Mouse (Mus musculus): ENCODE measurements around the gene Gm614. TPM values are rescaled to one million over a fixed set of nuclear protein-coding genes. Genes with fewer than 3 reads are reported as not detected.

Gm614 gene
- polyA plus RNA-seq, 1 experiment from 2014 or later: not detected

DNA sequence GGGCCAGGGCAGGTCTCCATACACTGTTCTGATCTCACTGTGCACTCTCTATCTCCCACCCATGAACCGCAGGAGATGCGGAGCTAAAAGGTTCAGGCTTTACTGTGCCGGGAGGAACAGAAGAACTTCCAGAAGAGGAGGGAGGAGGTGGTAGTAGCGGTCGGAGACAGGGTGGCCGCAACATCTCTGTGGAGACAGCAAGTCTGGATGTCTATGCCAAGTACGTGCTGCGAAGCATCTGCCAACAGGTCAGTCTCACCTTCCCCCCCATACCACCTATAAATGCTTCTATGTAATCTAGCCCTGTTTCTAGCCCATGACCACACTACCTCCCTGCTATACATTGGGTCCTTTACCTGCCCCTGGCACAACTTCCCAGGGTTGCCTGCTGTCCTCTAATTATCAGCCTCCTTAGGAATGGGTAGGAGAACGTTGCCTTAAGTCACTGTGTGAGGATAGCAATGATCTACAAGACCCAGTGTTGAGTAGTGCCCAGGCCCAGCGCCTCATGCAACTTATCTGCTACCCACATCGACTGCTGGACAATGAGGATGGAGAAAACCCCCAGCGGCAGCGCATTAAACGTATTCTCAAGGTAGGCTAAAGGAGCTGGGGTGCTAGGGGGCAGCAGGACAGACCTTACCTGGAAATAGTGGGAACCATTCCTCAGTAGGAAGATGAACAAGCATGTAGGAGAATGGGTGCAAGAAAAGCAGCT is 22.3 kb upstream of the Gm614 start:
- Histone ChIP-seq H3K9me3 (no peaks in the 10 kb centered on the region), H3K4me2 (no peak overlapping the region), H3K27me3 (peaks cover 11% of the 10 kb centered on the region; the same call in 1 of the 2 replicates), H3K27ac (no peak overlapping the region), H3K9ac (no peak overlapping the region), H3K4me1 (no peaks in the 10 kb centered on the region), H3K4me3 (no peak overlapping the region), H3K36me3 (peaks cover 75% of the 10 kb centered on the region)
- WGBS: 88% methylated on average over 14 of the region's 14 CpGs
- no peak for ATAC-seq (ENCODE audit: insufficient number of reproducible peaks, insufficient read depth, low FRiP score, low TSS enrichment, low read depth)

DNA sequence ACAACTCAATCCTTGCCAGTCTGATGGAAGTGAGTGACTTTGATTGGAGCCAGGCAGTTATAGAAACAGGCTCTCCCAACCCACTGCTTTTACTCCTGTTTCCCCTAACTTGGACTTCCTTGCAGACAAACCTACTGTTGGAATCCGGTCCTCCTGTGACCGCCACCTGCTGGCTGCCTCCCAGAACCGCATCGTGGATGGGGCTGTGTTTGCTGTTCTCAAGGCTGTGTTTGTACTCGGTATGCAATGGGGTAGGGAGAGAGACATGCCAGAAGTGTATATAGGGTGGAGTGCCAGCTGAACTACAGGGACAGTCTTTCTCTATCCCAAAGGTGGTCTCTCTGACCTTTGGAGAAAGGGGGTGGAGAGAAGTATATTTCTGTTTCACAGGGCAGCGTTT is 21.7 kb upstream of the Gm614 start:
- Histone ChIP-seq H3K4me1 (no peaks in the 10 kb centered on the region), H3K27ac (no peak overlapping the region), H3K36me3 (peaks cover 73% of the 10 kb centered on the region), H3K9ac (no peak overlapping the region), H3K27me3 (peaks cover 11% of the 10 kb centered on the region; the same call in 1 of the 2 replicates), H3K4me2 (no peak overlapping the region), H3K9me3 (no peaks in the 10 kb centered on the region), H3K4me3 (no peak overlapping the region)
- WGBS: 29% methylated on average over 6 of the region's 6 CpGs
- ATAC-seq (ENCODE audit: insufficient number of reproducible peaks, insufficient read depth, low FRiP score, low TSS enrichment, low read depth): no peak

- no peak overlapping the region for H3K4me2 ChIP-seq
- no peaks in the 10 kb centered on the region for H3K4me1 ChIP-seq
- peaks cover 4% of the 10 kb centered on the region; the same call in 1 of the 2 replicates for H3K27me3 ChIP-seq
- WGBS: 77% methylated on average over 6 of the region's 6 CpGs
- H3K4me3 ChIP-seq: no peak overlapping the region
- no peak for ATAC-seq (ENCODE audit: insufficient number of reproducible peaks, insufficient read depth, low FRiP score, low TSS enrichment, low read depth)
- no peaks in the 10 kb centered on the region for H3K9me3 ChIP-seq
- no peak overlapping the region for H3K27ac ChIP-seq
- H3K9ac ChIP-seq: no peak overlapping the region
- H3K36me3 ChIP-seq: peaks cover 67% of the 10 kb centered on the region
These were observed 19.0 kb upstream of the Gm614 start for GRCm38 (mm10) chrX:101282813-101283212.

GRCm38 (mm10) chrX:101273875-101274738 is 10.3 kb upstream of the Gm614 start, which contains the start of gene Med12:
Med12 (plus strand) TSS chrX:101274030.
- peaks cover 21% of the 10 kb centered on the region for H3K36me3 ChIP-seq
- peak within 1 kb of the TSS; percentile 56 for H3K4me2 ChIP-seq
- WGBS: 27% methylated on average over 50 of the region's 54 CpGs
- no peaks in the 10 kb centered on the region for H3K4me1 ChIP-seq
- H3K4me3 ChIP-seq: peak within 1 kb of the TSS; percentile 56
- H3K27me3 ChIP-seq: peaks cover 17% of the 10 kb centered on the region; the same call in 1 of the 2 replicates
- H3K9me3 ChIP-seq: no peaks in the 10 kb centered on the region
- ATAC-seq (ENCODE audit: insufficient number of reproducible peaks, insufficient read depth, low FRiP score, low TSS enrichment, low read depth): peak; percentile 97
- H3K27ac ChIP-seq: peak within 1 kb of the TSS; percentile 73
- peak within 1 kb of the TSS; percentile 77 for H3K9ac ChIP-seq

DNA sequence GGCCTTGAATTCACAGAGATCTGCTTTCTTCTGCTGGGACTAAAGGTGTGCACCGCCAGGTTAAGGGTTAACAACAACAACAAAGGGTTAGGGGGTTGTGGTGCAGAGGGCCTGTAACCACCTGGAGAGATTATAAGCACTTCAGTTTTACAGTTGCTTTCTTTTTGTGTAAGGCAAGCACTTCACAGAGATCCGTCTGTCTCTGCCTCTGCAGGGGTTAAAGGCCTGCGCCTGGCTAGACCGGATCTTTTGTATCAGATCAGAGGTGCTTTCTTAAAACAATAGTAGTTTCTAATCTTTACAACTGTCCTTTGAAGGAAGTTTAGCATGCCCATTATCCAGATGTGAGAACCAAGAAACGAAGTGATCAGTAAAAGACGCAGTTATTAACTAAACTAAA is 9.6 kb upstream of the Gm614 start:
- H3K36me3 ChIP-seq: peaks cover 16% of the 10 kb centered on the region
- H3K4me3 ChIP-seq: peak overlapping the region; percentile 56
- H3K9me3 ChIP-seq: no peaks in the 10 kb centered on the region
- ATAC-seq (ENCODE audit: insufficient number of reproducible peaks, insufficient read depth, low FRiP score, low TSS enrichment, low read depth): no peak
- 22% methylated on average over 6 of the region's 6 CpGs for WGBS
- no peaks in the 10 kb centered on the region for H3K4me1 ChIP-seq
- H3K27ac ChIP-seq: peak overlapping the region; percentile 73; the same call in 1 of the 2 replicates
- peaks cover 18% of the 10 kb centered on the region; the same call in 1 of the 2 replicates for H3K27me3 ChIP-seq
- peak overlapping the region; percentile 77 for H3K9ac ChIP-seq
- peak overlapping the region; percentile 56 for H3K4me2 ChIP-seq

- no peak for ATAC-seq (ENCODE audit: insufficient number of reproducible peaks, insufficient read depth, low FRiP score, low TSS enrichment, low read depth)
- 52% methylated on average over 3 of the region's 3 CpGs for WGBS
- H3K9ac ChIP-seq: no peak within 1 kb of the TSS
- no peak within 1 kb of the TSS for H3K4me3 ChIP-seq
- peaks cover 18% of the 10 kb centered on the region; the same call in 1 of the 2 replicates for H3K27me3 ChIP-seq
- 0 out of 2 replicates have a peak, but pooled peaks cover 5% of the 10 kb centered on the region for H3K4me1 ChIP-seq
- H3K4me2 ChIP-seq: no peak within 1 kb of the TSS
- no peak within 1 kb of the TSS for H3K27ac ChIP-seq
- no peaks in the 10 kb centered on the region for H3K9me3 ChIP-seq
- no peaks in the 10 kb centered on the region for H3K36me3 ChIP-seq
These were observed 4.9 kb upstream of the Gm614 start, which contains the start of gene Gm20489 for GRCm38 (mm10) chrX:101268755-101269124. Gm20489 (minus strand) TSS chrX:101269023.

GRCm38 (mm10) chrX:101268025-101268754 is 4.4 kb upstream of the Gm614 start, which contains the start of gene Il2rg:
Il2rg (minus strand) TSS chrX:101268255.
- 67% methylated on average over 5 of the region's 5 CpGs for WGBS
- H3K9ac ChIP-seq: no peak within 1 kb of the TSS
- no peak for ATAC-seq (ENCODE audit: insufficient number of reproducible peaks, insufficient read depth, low FRiP score, low TSS enrichment, low read depth)
- H3K4me3 ChIP-seq: no peak within 1 kb of the TSS
- H3K36me3 ChIP-seq: no peaks in the 10 kb centered on the region
- no peak within 1 kb of the TSS for H3K27ac ChIP-seq
- peaks cover 14% of the 10 kb centered on the region; the same call in 1 of the 2 replicates for H3K27me3 ChIP-seq
- H3K9me3 ChIP-seq: no peaks in the 10 kb centered on the region
- H3K4me1 ChIP-seq: 0 out of 2 replicates have a peak, but pooled peaks cover 5% of the 10 kb centered on the region
- no peak within 1 kb of the TSS for H3K4me2 ChIP-seq

DNA sequence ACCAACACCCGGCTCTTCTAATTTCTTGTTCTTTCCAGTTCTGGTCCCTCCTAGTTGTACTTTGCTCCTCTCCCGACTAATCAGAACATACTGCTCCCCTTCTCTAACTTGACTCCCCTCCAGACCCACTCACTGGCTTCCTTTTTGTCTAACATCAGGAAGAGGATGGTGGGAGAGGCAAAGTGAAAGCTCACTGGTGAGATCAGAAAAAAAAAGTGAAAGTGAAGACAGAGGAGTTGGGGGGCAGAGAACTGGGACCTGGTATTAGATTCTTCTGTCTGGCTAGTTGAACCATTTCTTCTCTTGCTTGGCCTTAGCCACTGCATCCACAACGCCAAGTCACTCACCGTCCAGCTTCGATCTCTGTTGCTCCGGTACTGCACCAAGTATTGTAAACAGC is 2.8 kb upstream of the Gm614 start:
- Histone ChIP-seq H3K36me3 (no peaks in the 10 kb centered on the region), H3K4me2 (no peak overlapping the region), H3K4me3 (no peak overlapping the region), H3K9ac (no peak overlapping the region), H3K27me3 (peaks cover 14% of the 10 kb centered on the region; the same call in 1 of the 2 replicates), H3K27ac (no peak overlapping the region), H3K9me3 (no peaks in the 10 kb centered on the region), H3K4me1 (0 out of 2 replicates have a peak, but pooled peaks cover 5% of the 10 kb centered on the region)
- no peak for ATAC-seq (ENCODE audit: insufficient number of reproducible peaks, insufficient read depth, low FRiP score, low TSS enrichment, low read depth)
- 92% methylated on average over 6 of the region's 6 CpGs for WGBS

DNA sequence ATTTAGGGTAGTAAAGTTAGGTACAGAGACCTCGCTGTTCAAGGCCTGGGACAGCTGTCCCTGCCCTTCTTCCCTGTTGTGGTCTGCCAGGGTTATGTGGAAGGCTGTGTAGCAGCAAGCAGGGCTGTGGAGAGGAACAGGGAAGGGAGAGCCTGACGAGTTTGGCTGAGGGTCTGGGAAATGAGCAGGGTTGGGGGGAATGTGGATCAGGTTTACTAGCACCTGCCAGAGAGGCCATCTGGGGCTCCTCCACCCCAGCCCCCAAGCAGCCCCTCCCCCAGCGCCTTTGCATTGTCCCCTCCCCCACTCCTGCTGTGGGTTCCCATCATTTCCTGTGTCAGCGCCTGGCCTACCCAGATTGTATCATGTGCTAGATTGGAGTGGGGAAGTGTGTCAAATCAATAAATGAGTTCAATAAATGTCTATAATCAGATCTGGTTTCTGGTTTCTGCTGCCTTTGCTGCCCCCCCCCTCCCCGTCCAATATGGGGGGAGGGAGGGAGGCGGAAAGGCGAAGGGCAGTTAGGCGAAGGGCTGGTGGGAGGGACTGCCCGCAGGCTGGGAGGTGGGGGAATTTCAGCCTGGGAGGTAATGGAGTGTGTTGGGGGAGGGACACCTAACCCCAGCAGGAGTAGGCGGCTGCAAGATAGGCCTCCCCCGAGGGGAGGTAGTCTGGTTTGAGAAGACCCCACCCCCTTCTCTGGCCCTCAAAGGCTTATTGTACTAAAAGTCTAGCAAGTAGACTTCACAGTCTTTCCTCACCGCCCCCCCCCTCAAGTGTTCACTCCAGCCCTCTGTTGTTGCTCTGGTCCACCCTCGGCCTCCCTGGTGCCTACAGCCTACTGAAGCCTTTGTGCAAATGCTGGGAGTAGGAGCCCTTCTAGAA is 3.1 kb downstream of the Gm614 start:
- Histone ChIP-seq H3K9ac (no peak overlapping the region), H3K9me3 (no peaks in the 10 kb centered on the region), H3K36me3 (0 out of 2 replicates have a peak, but pooled peaks cover 7% of the 10 kb centered on the region), H3K4me2 (peak overlapping the region; percentile 18), H3K27me3 (peaks cover 2% of the 10 kb centered on the region; the same call in 1 of the 2 replicates), H3K4me3 (no peak overlapping the region), H3K4me1 (peaks cover 20% of the 10 kb centered on the region), H3K27ac (peak overlapping the region; percentile 75)
- WGBS: 17% methylated on average over 13 of the region's 13 CpGs
- peak; percentile 67 for ATAC-seq (ENCODE audit: insufficient number of reproducible peaks, insufficient read depth, low FRiP score, low TSS enrichment, low read depth)

GRCm38 (mm10) chrX:101256603-101257002 is 7.2 kb downstream of the Gm614 start:
- Histone ChIP-seq H3K9ac (no peak overlapping the region), H3K27ac (no peak overlapping the region), H3K9me3 (no peaks in the 10 kb centered on the region), H3K4me2 (peak overlapping the region; percentile 65), H3K36me3 (0 out of 2 replicates have a peak, but pooled peaks cover 7% of the 10 kb centered on the region), H3K27me3 (peaks cover 4% of the 10 kb centered on the region; the same call in 1 of the 2 replicates), H3K4me1 (peaks cover 15% of the 10 kb centered on the region), H3K4me3 (peak overlapping the region; percentile 58)
- ATAC-seq (ENCODE audit: insufficient number of reproducible peaks, insufficient read depth, low FRiP score, low TSS enrichment, low read depth): no peak
- WGBS: 82% methylated on average over 13 of the region's 13 CpGs
